Mouse (Mus musculus): ENCODE data around the gene Usp47. TPM values are rescaled to one million over a fixed set of nuclear protein-coding genes. Genes with fewer than 3 reads are reported as not detected.

Gene Usp47
- total and polyA plus RNA-seq, 3 experiments, result 15.7 to 90.2 (median 78.0) TPM

- 57% methylated on average over 10 of the region's 10 CpGs for WGBS
- intact Hi-C loops (cut with DNase I), result no loop called here
- Histone ChIP-seq H3K9ac (ENCODE audit: low read depth, low read length) (no peak overlapping the region), H3K36me3 (ENCODE audit: control insufficient read depth, insufficient read depth, low read length) (no peaks in the 10 kb centered on the region), H3K27ac (no peak overlapping the region), H3K27me3 (ENCODE audit: control insufficient read depth, insufficient read depth, low read length) (no peaks in the 10 kb centered on the region), H3K4me3 (no peak overlapping the region), H3K79me2 (replicated peaks; ENCODE audit: control insufficient read depth, insufficient read depth, low read length) (no peaks in the 10 kb centered on the region), H3K4me1 (ENCODE audit: control insufficient read depth, insufficient read depth, low read length) (no peaks in the 10 kb centered on the region)
- TF ChIP-seq CTCF (IDR thresholded peaks at IDR 0.05) (no peak), EP300 (IDR thresholded peaks at IDR 0.05; ENCODE audit: insufficient read depth, low read depth, low read length) (no peak), POLR2A (IDR thresholded peaks at IDR 0.05; ENCODE audit: insufficient read depth, low read depth, low read length) (no peak)
- no peak for DNase-seq
Measured at GRCm38 (mm10) chr7:112149113-112149512, 125.8 kb downstream of the Usp47 start.

- Histone ChIP-seq H3K36me3 (ENCODE audit: control insufficient read depth, insufficient read depth, low read length) (no peaks in the 10 kb centered on the region), H3K4me3 (no peak overlapping the region), H3K4me1 (ENCODE audit: control insufficient read depth, insufficient read depth, low read length) (peaks cover 1% of the 10 kb centered on the region; the same call in 1 of the 2 replicates), H3K9ac (ENCODE audit: low read depth, low read length) (no peak overlapping the region), H3K27ac (no peak overlapping the region), H3K27me3 (ENCODE audit: control insufficient read depth, insufficient read depth, low read length) (peaks cover 12% of the 10 kb centered on the region; the same call in 1 of the 2 replicates), H3K79me2 (replicated peaks; ENCODE audit: control insufficient read depth, insufficient read depth, low read length) (no peaks in the 10 kb centered on the region)
- no peak for DNase-seq
- 74% methylated on average over 4 of the region's 4 CpGs for WGBS
- intact Hi-C loops (cut with DNase I), result no loop called here
- TF ChIP-seq EP300 (IDR thresholded peaks at IDR 0.05; ENCODE audit: insufficient read depth, low read depth, low read length) (no peak), CTCF (IDR thresholded peaks at IDR 0.05) (no peak), POLR2A (IDR thresholded peaks at IDR 0.05; ENCODE audit: insufficient read depth, low read depth, low read length) (no peak)
Measured at GRCm38 (mm10) chr7:112154445-112154844, 131.1 kb downstream of the Usp47 start.

- H3K27ac ChIP-seq, result no peak overlapping the region
- intact Hi-C loops (cut with DNase I), result no loop called here
- H3K27me3 ChIP-seq (ENCODE audit: control insufficient read depth, insufficient read depth, low read length), result peaks cover 12% of the 10 kb centered on the region; the same call in 1 of the 2 replicates
- H3K79me2 ChIP-seq (replicated peaks; ENCODE audit: control insufficient read depth, insufficient read depth, low read length), result no peaks in the 10 kb centered on the region
- H3K4me3 ChIP-seq, result no peak overlapping the region
- H3K9ac ChIP-seq (ENCODE audit: low read depth, low read length), result no peak overlapping the region
- 32% methylated on average over 1 of the region's 1 CpGs for WGBS
- no peak for DNase-seq
- no peaks in the 10 kb centered on the region for H3K36me3 ChIP-seq (ENCODE audit: control insufficient read depth, insufficient read depth, low read length)
- TF ChIP-seq EP300 (IDR thresholded peaks at IDR 0.05; ENCODE audit: insufficient read depth, low read depth, low read length) (no peak), CTCF (IDR thresholded peaks at IDR 0.05) (no peak)
- H3K4me1 ChIP-seq (ENCODE audit: control insufficient read depth, insufficient read depth, low read length), result peaks cover 1% of the 10 kb centered on the region; the same call in 1 of the 2 replicates
Measured at GRCm38 (mm10) chr7:112155194-112155593, 131.9 kb downstream of the Usp47 start.

GRCm38 (mm10) chr7:112157584-112158315 is 134.4 kb downstream of the Usp47 start:
- Histone ChIP-seq H3K36me3 (ENCODE audit: control insufficient read depth, insufficient read depth, low read length) (no peaks in the 10 kb centered on the region), H3K9ac (ENCODE audit: low read depth, low read length) (peak overlapping the region; percentile 64), H3K27me3 (ENCODE audit: control insufficient read depth, insufficient read depth, low read length) (peaks cover 12% of the 10 kb centered on the region; the same call in 1 of the 2 replicates), H3K79me2 (replicated peaks; ENCODE audit: control insufficient read depth, insufficient read depth, low read length) (no peaks in the 10 kb centered on the region), H3K4me1 (ENCODE audit: control insufficient read depth, insufficient read depth, low read length) (peaks cover 1% of the 10 kb centered on the region; the same call in 1 of the 2 replicates), H3K27ac (peak overlapping the region; percentile 15), H3K4me3 (peak overlapping the region; percentile 30; the same call in 1 of the 2 replicates)
- intact Hi-C loops (cut with DNase I), result no loop called here
- no peak for DNase-seq
- TF ChIP-seq EP300 (IDR thresholded peaks at IDR 0.05; ENCODE audit: insufficient read depth, low read depth, low read length), result no peak
- 21% methylated on average over 23 of the region's 23 CpGs for WGBS

- H3K4me3 ChIP-seq, result peak overlapping the region; percentile 30; the same call in 1 of the 2 replicates
- TF ChIP-seq EP300 (IDR thresholded peaks at IDR 0.05; ENCODE audit: insufficient read depth, low read depth, low read length), result no peak
- H3K4me1 ChIP-seq (ENCODE audit: control insufficient read depth, insufficient read depth, low read length), result peaks cover 1% of the 10 kb centered on the region; the same call in 1 of the 2 replicates
- H3K27me3 ChIP-seq (ENCODE audit: control insufficient read depth, insufficient read depth, low read length), result peaks cover 12% of the 10 kb centered on the region; the same call in 1 of the 2 replicates
- no peak for DNase-seq
- no peaks in the 10 kb centered on the region for H3K79me2 ChIP-seq (replicated peaks; ENCODE audit: control insufficient read depth, insufficient read depth, low read length)
- intact Hi-C loops (cut with DNase I), result no loop called here
- no peak overlapping the region; the same call in 1 of the 2 replicates for H3K27ac ChIP-seq
- no peaks in the 10 kb centered on the region for H3K36me3 ChIP-seq (ENCODE audit: control insufficient read depth, insufficient read depth, low read length)
- peak overlapping the region; percentile 64 for H3K9ac ChIP-seq (ENCODE audit: low read depth, low read length)
- WGBS, result 2% methylated on average over 23 of the region's 23 CpGs
Measured at GRCm38 (mm10) chr7:112158316-112158741, 135.0 kb downstream of the Usp47 start.

- Histone ChIP-seq H3K79me2 (replicated peaks; ENCODE audit: control insufficient read depth, insufficient read depth, low read length) (no peaks in the 10 kb centered on the region), H3K36me3 (ENCODE audit: control insufficient read depth, insufficient read depth, low read length) (no peaks in the 10 kb centered on the region), H3K9ac (ENCODE audit: low read depth, low read length) (peak within 1 kb of the TSS; percentile 64), H3K4me3 (peak within 1 kb of the TSS; percentile 30; the same call in 1 of the 2 replicates), H3K27me3 (ENCODE audit: control insufficient read depth, insufficient read depth, low read length) (peaks cover 12% of the 10 kb centered on the region; the same call in 1 of the 2 replicates), H3K27ac (peak within 1 kb of the TSS; percentile 15), H3K4me1 (ENCODE audit: control insufficient read depth, insufficient read depth, low read length) (peaks cover 1% of the 10 kb centered on the region; the same call in 1 of the 2 replicates)
- DNase-seq, result no peak
- TF ChIP-seq EP300 (IDR thresholded peaks at IDR 0.05; ENCODE audit: insufficient read depth, low read depth, low read length), result no peak
- no peak for TF ChIP-seq CTCF (IDR thresholded peaks at IDR 0.05)
- TF ChIP-seq POLR2A (IDR thresholded peaks at IDR 0.05; ENCODE audit: insufficient read depth, low read depth, low read length), result no peak
- WGBS, result 19% methylated on average over 21 of the region's 21 CpGs
- intact Hi-C loops (cut with DNase I), result no loop called here
Measured at GRCm38 (mm10) chr7:112158942-112159341, 135.6 kb downstream of the Usp47 start, which contains the start of gene Dkk3. TSS of gene Dkk3 (minus strand) at chr7:112159057.
